Mouse (Mus musculus): ENCODE data around the gene Robo1. TPM values are rescaled to one million over a fixed set of nuclear protein-coding genes. Genes with fewer than 3 reads are reported as not detected.

Robo1 gene
- total RNA-seq, 1 experiment from 2014 or later = not detected

DNA sequence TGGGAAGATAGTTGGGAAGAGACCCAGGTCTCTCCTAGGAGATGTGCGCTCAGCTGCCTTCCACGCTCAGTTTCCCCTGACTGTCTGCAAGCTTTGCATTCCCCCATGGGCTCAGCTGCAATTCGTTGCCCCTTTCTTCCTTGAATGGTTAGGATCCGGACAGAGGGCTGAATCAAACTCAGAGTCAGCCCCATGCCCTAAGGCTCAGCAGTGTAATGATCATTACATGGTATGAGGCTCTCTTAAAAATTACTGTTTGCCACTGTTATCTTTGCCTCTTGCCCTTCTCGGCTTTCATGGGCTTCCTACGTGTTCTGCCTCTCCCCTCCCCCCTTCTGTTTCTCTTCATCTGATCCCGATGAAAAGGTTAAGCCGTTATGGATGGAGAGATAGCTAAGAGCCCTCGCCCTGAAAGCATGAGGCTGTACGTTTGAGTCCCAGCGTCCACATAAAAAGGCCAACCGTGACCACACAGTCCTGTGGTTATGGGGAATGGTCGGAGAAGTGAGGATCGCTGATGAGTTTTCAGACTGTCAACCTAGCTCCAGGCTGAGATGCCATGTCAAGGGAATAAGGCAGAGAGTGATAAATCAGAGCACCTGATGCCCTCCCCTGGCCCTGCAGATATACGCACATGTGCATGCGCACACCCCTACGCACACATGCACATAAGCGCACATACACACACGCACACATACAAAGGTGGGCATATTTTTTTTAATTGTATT lies 668.9 kb downstream of the Robo1 start:
- ATAC-seq (replicated peaks; ENCODE audit: low read depth, poor library complexity, severe bottlenecking) = no peak

DNA sequence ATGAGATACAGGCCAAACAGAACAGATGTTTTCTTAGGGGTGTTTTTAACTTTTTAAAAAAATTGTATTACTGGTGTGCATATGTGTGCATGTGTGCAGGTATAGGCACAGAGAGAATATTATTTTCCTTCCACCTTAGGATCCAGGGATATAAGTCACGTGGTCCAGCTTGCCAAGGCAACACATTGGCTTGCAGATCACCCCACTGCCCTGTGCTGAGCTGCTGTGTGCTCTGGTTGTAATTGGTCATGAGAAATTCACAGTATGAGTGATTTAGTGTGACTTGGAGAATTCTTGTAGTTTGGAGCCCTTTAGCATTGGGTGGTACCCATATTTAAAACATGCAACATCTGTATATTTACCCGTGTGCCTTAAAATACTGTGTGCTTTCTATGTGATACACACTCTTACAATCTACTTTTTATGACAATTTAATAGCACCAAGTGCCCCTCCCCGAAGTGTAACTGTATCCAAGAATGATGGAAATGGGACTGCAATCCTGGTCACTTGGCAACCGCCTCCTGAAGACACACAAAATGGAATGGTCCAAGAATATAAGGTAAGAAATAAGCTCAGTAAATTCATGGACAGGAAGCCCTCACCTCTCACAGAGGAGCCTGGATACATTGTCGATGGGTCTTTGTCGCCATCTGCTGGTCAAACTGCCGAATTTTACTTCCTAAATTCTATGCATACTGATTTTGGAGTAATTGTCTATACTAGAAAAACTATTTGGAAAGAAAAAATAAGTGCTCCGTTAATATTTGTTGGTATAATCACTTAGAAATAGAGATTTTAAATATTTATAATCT lies 671.5 kb downstream of the Robo1 start:
- peak; percentile 93 for ATAC-seq (replicated peaks; ENCODE audit: low read depth, poor library complexity, severe bottlenecking)

DNA sequence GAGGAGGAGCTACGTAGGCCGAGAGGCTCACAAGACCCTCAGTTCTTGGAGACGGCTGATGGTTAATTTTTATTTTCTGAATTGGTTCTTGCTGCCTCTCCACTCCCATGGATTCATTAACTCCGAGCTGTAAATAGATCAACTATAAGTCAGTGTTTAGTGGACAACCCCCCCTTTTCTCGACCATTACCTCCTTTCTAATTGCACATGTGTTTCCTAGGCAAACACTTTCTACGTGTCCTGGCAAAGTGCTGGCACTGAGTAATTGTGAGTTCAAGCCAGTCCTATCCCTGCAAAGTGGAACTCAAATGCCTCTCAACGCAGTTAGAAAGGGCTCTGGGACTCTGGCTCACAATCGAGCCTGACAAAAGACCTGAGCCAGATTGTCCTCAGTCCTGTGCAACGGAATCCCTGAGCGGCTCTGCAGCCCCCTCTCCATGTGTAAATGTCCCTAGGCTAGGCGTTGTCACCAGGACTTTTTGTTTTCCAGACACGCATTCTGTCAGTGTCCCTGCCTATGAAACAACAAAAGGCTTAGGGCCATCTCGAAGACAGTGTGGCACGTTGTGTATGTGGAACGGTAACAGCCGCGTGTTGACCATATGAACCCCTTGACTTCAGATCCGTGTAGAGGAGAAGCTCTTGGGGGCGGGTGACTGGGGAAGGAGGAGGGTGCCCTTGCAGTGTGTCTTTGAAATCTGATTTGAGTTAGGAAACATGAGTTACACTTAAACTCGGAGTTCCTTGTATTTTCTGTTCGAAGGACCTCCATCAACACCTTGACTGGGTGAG lies 682.5 kb downstream of the Robo1 start:
- no peak for ATAC-seq (replicated peaks; ENCODE audit: low read depth, poor library complexity, severe bottlenecking)

DNA sequence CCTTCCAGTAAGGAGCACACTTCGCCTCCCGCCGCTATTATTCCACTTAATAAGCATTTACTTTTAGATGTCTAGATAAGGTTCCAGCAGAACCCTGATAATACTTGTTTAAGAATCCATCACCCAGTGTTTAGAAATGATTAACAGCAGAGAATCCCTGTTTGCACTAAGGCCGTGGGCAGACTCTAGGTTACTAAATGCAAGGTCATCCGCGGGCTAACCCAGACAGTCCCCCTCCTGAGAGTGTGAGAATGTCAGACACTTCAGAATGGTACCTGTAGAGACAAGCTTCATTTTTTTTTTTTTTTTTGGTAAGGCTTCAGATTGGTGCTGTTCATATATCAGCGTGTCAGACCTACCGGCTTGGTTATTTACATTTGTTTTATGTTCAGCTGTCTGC lies 685.1 kb downstream of the Robo1 start:
- no peak for ATAC-seq (replicated peaks; ENCODE audit: low read depth, poor library complexity, severe bottlenecking)

- ATAC-seq (replicated peaks; ENCODE audit: low read depth, poor library complexity, severe bottlenecking) = no peak
Observed at GRCm38 (mm10) chr16:72993594-72993993, 685.5 kb downstream of the Robo1 start.

DNA sequence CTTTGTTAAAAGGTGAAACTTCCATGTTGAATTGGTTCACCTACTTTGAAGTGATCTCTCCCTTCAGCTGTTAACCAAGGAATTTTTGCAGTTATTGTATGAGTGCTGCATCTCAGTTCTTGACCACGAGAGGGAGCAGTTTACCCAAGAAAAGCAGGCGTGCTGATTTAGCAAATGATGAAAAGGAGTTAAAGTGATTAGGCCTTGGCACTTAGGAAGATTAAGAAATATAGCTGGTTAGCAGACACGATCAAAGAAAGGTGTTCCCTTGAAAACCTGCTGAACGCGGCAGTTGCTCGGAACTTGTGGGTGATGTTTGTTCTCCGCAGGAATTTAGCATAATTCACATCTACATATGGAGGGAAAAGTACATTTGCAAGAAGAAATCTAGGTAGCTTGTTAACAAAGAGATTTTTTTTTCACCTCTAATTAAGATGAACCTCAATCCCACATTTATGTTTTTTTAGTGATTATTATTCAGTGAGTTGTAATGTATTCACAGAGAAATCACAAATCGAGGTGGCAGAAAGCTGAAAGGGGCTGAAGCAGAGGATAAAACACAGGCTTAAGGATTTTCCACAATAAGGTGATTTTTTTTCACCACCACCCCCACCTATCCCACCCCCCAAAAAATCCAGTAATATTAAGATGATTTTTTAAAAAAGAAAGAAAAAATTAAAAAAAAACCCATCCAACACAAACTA lies 687.3 kb downstream of the Robo1 start:
- ATAC-seq (replicated peaks; ENCODE audit: low read depth, poor library complexity, severe bottlenecking) = peak; percentile 73

GRCm38 (mm10) chr16:72995955-72996535 lies 687.9 kb downstream of the Robo1 start:
- no peak for ATAC-seq (replicated peaks; ENCODE audit: low read depth, poor library complexity, severe bottlenecking)

- ATAC-seq (replicated peaks; ENCODE audit: low read depth, poor library complexity, severe bottlenecking) = no peak
Observed at GRCm38 (mm10) chr16:72998677-72999076, 690.6 kb downstream of the Robo1 start.

- ATAC-seq (replicated peaks; ENCODE audit: low read depth, poor library complexity, severe bottlenecking) = no peak
Observed at GRCm38 (mm10) chr16:73002685-73003084, 694.6 kb downstream of the Robo1 start.

GRCm38 (mm10) chr16:73004601-73005000 lies 696.5 kb downstream of the Robo1 start:
- no peak for ATAC-seq (replicated peaks; ENCODE audit: low read depth, poor library complexity, severe bottlenecking)

DNA sequence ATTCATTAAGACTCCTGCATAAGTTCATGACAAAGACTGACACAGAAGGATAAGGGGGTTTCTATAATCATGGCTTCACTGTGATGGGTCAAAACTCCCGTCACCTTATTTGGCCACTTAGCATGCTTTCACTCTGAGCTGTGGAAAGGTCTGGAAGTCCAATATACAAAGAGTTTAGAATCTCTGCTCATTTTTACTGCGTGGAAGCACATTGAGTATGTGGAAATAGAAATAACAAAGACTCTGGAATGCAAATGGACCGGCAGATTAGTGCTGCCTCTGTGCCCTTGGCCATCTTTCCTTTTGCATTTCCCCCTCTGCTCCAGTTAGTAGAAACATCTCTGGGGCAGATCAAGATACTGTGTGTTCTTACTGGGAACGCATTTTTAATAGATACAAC lies 697.7 kb downstream of the Robo1 start:
- no peak for ATAC-seq (replicated peaks; ENCODE audit: low read depth, poor library complexity, severe bottlenecking)

DNA sequence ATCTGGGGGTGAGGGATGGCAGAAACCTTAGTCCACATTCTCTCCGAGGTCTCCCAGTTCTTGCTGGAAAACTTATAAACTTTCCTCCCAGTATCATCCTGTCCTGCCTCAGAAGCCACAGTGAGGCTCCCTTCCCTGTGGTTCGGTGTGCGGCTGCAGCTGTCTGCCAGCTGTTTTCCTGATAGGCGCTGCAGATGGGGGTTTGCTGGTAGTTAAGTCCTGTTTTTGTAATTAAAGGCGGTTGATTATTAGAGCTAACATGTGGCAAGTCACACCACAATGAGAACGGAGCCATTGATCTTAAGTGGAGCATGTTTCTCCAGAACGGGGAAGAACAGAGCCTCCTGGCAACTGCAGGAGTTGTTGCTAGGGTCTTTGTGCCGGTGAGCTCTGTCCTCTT lies 699.3 kb downstream of the Robo1 start:
- ATAC-seq (replicated peaks; ENCODE audit: low read depth, poor library complexity, severe bottlenecking) = no peak

DNA sequence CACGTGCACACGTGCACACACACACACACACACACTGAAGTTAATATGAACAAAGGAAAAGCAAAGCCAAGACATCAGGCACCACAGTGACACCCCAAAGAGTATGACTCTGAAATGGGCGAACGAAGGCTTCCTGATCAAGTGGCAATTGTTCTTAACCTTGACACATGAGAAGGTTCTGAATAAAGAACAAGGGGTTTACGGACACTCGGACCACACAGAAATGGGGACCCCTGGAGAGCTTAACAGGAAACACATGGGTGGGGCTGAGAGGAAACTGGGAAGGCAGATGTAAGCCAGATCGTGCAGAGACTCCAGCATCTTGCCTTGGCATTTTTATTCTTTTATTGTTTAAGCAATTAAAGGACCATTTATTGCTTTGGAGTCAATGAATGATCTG lies 703.2 kb downstream of the Robo1 start:
- ATAC-seq (replicated peaks; ENCODE audit: low read depth, poor library complexity, severe bottlenecking) = no peak

GRCm38 (mm10) chr16:73012926-73013325 lies 704.8 kb downstream of the Robo1 start:
- no peak for ATAC-seq (replicated peaks; ENCODE audit: low read depth, poor library complexity, severe bottlenecking)

DNA sequence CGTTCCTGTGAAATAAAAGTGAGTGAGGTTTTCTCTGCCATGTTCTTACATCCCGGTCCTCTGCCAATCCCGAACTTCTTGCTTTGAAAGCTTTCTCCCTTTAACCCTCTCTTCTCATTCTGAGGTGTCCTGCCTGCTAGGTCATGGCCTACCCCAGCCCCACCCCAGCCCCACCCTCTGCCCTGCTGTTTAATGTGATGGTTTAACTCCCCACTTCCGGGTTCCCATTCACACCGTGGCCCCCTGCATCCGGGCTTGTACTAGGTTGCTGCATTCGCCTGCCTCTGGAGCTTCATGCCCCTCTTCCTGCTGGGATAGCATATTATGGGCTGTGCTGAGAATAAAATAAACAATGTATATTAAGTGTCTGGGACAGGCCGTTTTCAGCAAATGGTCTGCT lies 706.4 kb downstream of the Robo1 start:
- ATAC-seq (replicated peaks; ENCODE audit: low read depth, poor library complexity, severe bottlenecking) = no peak

- ATAC-seq (replicated peaks; ENCODE audit: low read depth, poor library complexity, severe bottlenecking) = no peak
Observed at GRCm38 (mm10) chr16:73015976-73016375, 707.9 kb downstream of the Robo1 start.

DNA sequence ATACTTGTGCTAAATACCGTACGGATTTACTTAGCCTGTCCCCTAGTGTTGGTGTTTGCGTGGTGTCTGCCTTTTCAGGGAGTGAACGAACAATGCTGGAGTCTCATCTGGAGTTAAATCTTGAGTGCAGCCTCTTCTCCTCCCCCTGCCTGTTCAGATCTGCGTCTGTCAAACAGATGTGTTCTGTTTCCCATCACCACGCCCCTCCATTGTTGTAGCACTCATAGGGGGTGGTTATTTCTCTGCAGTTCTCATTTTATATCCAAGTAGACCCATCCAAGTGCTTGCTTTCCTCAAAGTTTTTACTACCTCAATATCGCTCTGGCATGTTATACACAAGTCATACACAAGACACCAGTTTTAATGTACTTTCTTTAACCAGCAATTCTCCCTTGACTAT lies 708.7 kb downstream of the Robo1 start:
- ATAC-seq (replicated peaks; ENCODE audit: low read depth, poor library complexity, severe bottlenecking) = no peak

GRCm38 (mm10) chr16:73024326-73024725 lies 716.2 kb downstream of the Robo1 start:
- no peak for ATAC-seq (replicated peaks; ENCODE audit: low read depth, poor library complexity, severe bottlenecking)

DNA sequence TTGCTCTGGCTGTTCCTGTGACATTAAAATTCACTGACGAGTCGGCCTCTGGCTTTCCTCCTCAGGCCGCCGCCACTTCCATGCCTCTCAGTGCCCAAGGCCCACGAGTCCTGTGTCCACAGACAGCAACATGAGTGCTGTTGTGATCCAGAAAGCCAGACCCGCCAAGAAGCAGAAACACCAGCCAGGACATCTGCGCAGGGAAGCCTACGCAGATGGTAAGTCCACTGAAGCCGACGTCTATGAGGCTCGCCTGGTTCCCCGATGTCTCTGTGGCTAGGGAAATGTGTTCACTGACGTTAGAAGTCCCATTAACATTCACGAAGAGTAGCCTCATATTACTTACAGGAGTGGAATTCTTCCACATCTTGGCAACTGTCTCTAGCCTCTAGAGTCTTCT lies 719.6 kb downstream of the Robo1 start:
- ATAC-seq (replicated peaks; ENCODE audit: low read depth, poor library complexity, severe bottlenecking) = no peak

DNA sequence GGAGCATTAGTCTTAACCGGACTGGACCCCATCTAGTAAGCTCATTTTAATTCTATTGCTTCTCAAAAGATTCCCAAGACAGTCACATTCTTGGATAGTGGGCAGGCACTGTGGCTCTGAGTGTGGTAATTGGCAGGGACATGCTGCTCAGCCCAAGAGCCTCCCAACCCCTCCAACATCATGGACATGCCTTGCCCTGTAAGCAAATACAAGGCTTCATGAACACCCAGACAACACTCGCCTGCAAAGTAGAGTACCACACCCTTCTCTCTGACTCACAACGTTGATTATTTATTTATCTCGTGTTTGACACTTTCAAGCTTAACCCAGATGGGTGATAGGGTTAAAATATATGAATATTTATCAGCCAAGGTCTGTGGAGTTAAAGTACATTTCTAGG lies 722.9 kb downstream of the Robo1 start:
- ATAC-seq (replicated peaks; ENCODE audit: low read depth, poor library complexity, severe bottlenecking) = no peak

All from common myeloid progenitor, adult 5-6 weeks (primary cell).